Mouse (Mus musculus) forebrain, embryonic 16.5 days (tissue): Measurements from ENCODE around the gene Arhgap44. TPM values are rescaled to one million over a fixed set of nuclear protein-coding genes. Genes with fewer than 3 reads are reported as not detected.
A peak's percentile ranks its signal among the peaks of the same experiment; 100 is the strongest.

ENCODE experiments used
- ATAC-seq: fragments of 200-750 bp; cut with Nextera tagmentation; 2 replicates; pipeline ENCODE4 v1.8.0; 2017; ENCODE audit warnings: mild to moderate bottlenecking, moderate library complexity
- H3K27ac ChIP-seq: fragments of 300-500 bp; sonication (generic); 2 replicates; pipeline ENCODE4 v1.5.1; 2014; ENCODE audit warnings: low read length, control low read depth
- H3K27me3 ChIP-seq: fragments of 300-500 bp; sonication (generic); replicated peaks from 2 replicates; pipeline ENCODE4 v1.6.1; 2014; ENCODE audit warnings: low read length; ENCODE audit not compliant: control insufficient read depth, insufficient read depth
- H3K36me3 ChIP-seq: fragments of 300-500 bp; sonication (generic); 2 replicates; pipeline ENCODE4 v1.6.1; 2014; ENCODE audit not compliant: control insufficient read depth, insufficient read depth
- H3K4me1 ChIP-seq: fragments of 300-500 bp; sonication (generic); replicated peaks from 2 replicates; pipeline ENCODE4 v1.6.1; 2014; ENCODE audit warnings: low read length; ENCODE audit not compliant: control insufficient read depth, insufficient read depth
- H3K4me2 ChIP-seq: fragments of 300-500 bp; sonication (generic); 2 replicates; pipeline ENCODE4 v1.6.1; 2014; ENCODE audit warnings: mild to moderate bottlenecking, low read length, control low read depth
- H3K4me3 ChIP-seq: fragments of 300-500 bp; sonication (generic); replicated peaks from 2 replicates; pipeline ENCODE4 v1.5.1; 2014; ENCODE audit warnings: mild to moderate bottlenecking, low read length, control low read depth
- H3K9ac ChIP-seq: fragments of 300-500 bp; sonication (generic); replicated peaks from 2 replicates; pipeline ENCODE4 v1.6.1; 2014; ENCODE audit warnings: low read depth, low read length, control low read depth
- H3K9me3 ChIP-seq: fragments of 300-500 bp; sonication (generic); 2 replicates; pipeline ENCODE4 v1.6.1; 2016; ENCODE audit warnings: low read length; ENCODE audit not compliant: control insufficient read depth
- WGBS: fragments of 180-500 bp; shearing (Covaris S2); extraction: QIAGEN DNeasy Blood & Tissue Kit; methylation state at CpG from one replicate; pipeline ENCODE4 v1.1.7; 2014; 5-methylcytosine and 5-hydroxymethylcytosine counted together
- polyA plus RNA-seq: library from polyadenylated mRNA; unstranded; fragments of >200 nt; fragmentation: Nextera tagmentation; extraction: Ambion mirVana; gene quantifications from 2 replicates; pipeline ENCODE4 v1.2.1, GENCODE M21; 2015

Arhgap44 gene
- polyA plus RNA-seq, 1 experiment from 2014 or later = 12.4 TPM

- WGBS = 91% methylated on average over 8 of the region's 8 CpGs
- Histone ChIP-seq H3K4me3 (no peak overlapping the region), H3K27ac (no peak overlapping the region), H3K27me3 (no peaks in the 10 kb centered on the region), H3K9ac (no peak overlapping the region), H3K9me3 (no peaks in the 10 kb centered on the region), H3K36me3 (no peaks in the 10 kb centered on the region), H3K4me2 (no peak overlapping the region), H3K4me1 (no peaks in the 10 kb centered on the region)
- no peak for ATAC-seq
Observed at GRCm38 (mm10) chr11:65100031-65100430, 62.7 kb downstream of the Arhgap44 start.

GRCm38 (mm10) chr11:65097526-65098070, 65.2 kb downstream of the Arhgap44 start:
- H3K27ac ChIP-seq = no peak overlapping the region
- H3K9ac ChIP-seq = no peak overlapping the region
- no peak overlapping the region for H3K4me2 ChIP-seq
- H3K36me3 ChIP-seq = no peaks in the 10 kb centered on the region
- WGBS = 85% methylated on average over 4 of the region's 4 CpGs
- no peak for ATAC-seq
- H3K4me3 ChIP-seq = no peak overlapping the region
- no peaks in the 10 kb centered on the region for H3K4me1 ChIP-seq
- no peaks in the 10 kb centered on the region for H3K27me3 ChIP-seq
- H3K9me3 ChIP-seq = no peaks in the 10 kb centered on the region

GRCm38 (mm10) chr11:65096866-65097265, 65.9 kb downstream of the Arhgap44 start:
- Histone ChIP-seq H3K4me1 (no peaks in the 10 kb centered on the region), H3K27ac (no peak overlapping the region), H3K36me3 (no peaks in the 10 kb centered on the region), H3K4me3 (no peak overlapping the region), H3K4me2 (no peak overlapping the region), H3K27me3 (no peaks in the 10 kb centered on the region), H3K9me3 (no peaks in the 10 kb centered on the region), H3K9ac (no peak overlapping the region)
- no peak for ATAC-seq
- WGBS = 89% methylated on average over 5 of the region's 5 CpGs

GRCm38 (mm10) chr11:65092851-65093250, 69.9 kb downstream of the Arhgap44 start:
- WGBS = 69% methylated on average over 8 of the region's 8 CpGs
- no peaks in the 10 kb centered on the region for H3K27me3 ChIP-seq

GRCm38 (mm10) chr11:65090386-65090785, 72.4 kb downstream of the Arhgap44 start:
- 91% methylated on average over 6 of the region's 6 CpGs for WGBS
- ATAC-seq = no peak
- Histone ChIP-seq H3K27me3 (no peaks in the 10 kb centered on the region), H3K4me3 (no peak overlapping the region), H3K9ac (no peak overlapping the region), H3K9me3 (no peaks in the 10 kb centered on the region), H3K4me1 (no peaks in the 10 kb centered on the region), H3K4me2 (no peak overlapping the region), H3K36me3 (no peaks in the 10 kb centered on the region), H3K27ac (no peak overlapping the region)

More at GRCm38 (mm10) chr11:65092851-65093250, 69.9 kb downstream of the Arhgap44 start:
- no peak overlapping the region for H3K4me3 ChIP-seq
- no peak overlapping the region for H3K9ac ChIP-seq
- no peak overlapping the region for H3K4me2 ChIP-seq
- H3K27ac ChIP-seq = no peak overlapping the region
- H3K9me3 ChIP-seq = no peaks in the 10 kb centered on the region
- no peaks in the 10 kb centered on the region for H3K36me3 ChIP-seq
- no peak for ATAC-seq
- H3K4me1 ChIP-seq = no peaks in the 10 kb centered on the region

GRCm38 (mm10) chr11:65089982-65090381, 72.8 kb downstream of the Arhgap44 start:
- Histone ChIP-seq H3K27ac (no peak overlapping the region), H3K27me3 (no peaks in the 10 kb centered on the region), H3K4me3 (no peak overlapping the region), H3K36me3 (no peaks in the 10 kb centered on the region), H3K4me2 (no peak overlapping the region), H3K9me3 (no peaks in the 10 kb centered on the region), H3K9ac (no peak overlapping the region), H3K4me1 (no peaks in the 10 kb centered on the region)
- no peak for ATAC-seq
- 95% methylated on average over 3 of the region's 3 CpGs for WGBS

GRCm38 (mm10) chr11:65089282-65089681, 73.5 kb downstream of the Arhgap44 start:
- H3K4me1 ChIP-seq = no peaks in the 10 kb centered on the region
- ATAC-seq = no peak
- 89% methylated on average over 6 of the region's 6 CpGs for WGBS
- no peak overlapping the region for H3K4me3 ChIP-seq
- no peaks in the 10 kb centered on the region for H3K27me3 ChIP-seq
- H3K9me3 ChIP-seq = no peaks in the 10 kb centered on the region
- H3K27ac ChIP-seq = no peak overlapping the region
- no peak overlapping the region for H3K9ac ChIP-seq
- H3K4me2 ChIP-seq = no peak overlapping the region
- no peaks in the 10 kb centered on the region for H3K36me3 ChIP-seq

- ATAC-seq = 0 out of 2 replicates have a peak, but pooled peaks have one; percentile 31
- 64% methylated on average over 5 of the region's 5 CpGs for WGBS
- Histone ChIP-seq H3K4me1 (no peaks in the 10 kb centered on the region), H3K4me3 (no peak overlapping the region), H3K27ac (no peak overlapping the region), H3K4me2 (no peak overlapping the region), H3K9me3 (no peaks in the 10 kb centered on the region), H3K36me3 (no peaks in the 10 kb centered on the region), H3K27me3 (no peaks in the 10 kb centered on the region), H3K9ac (no peak overlapping the region)
Observed at GRCm38 (mm10) chr11:65088451-65089222, 74.1 kb downstream of the Arhgap44 start.

GRCm38 (mm10) chr11:65080761-65081160, 82.0 kb downstream of the Arhgap44 start:
- Histone ChIP-seq H3K4me3 (no peak overlapping the region), H3K36me3 (no peaks in the 10 kb centered on the region), H3K27ac (no peak overlapping the region), H3K9me3 (no peaks in the 10 kb centered on the region), H3K4me1 (no peaks in the 10 kb centered on the region), H3K9ac (no peak overlapping the region), H3K4me2 (no peak overlapping the region), H3K27me3 (no peaks in the 10 kb centered on the region)
- WGBS = 89% methylated on average over 8 of the region's 8 CpGs
- no peak for ATAC-seq
